Mouse (Mus musculus) MEL (cell line): Measurements from ENCODE around the gene Nsl1.

Experiments
- CTCF ChIP-seq, 3 experiments: IDR thresholded peaks in 2 of 3; conservative IDR thresholded peaks in 1 of 3; 2 replicates each; pipeline ENCODE4 v1.5.1; 2011 to 2012; ENCODE audit warnings: low read length in 3 of 3, low read depth in 2 of 3, mild to moderate bottlenecking in 2 of 3, improper control_type of control experiment in 1 of 3, inconsistent platforms in 1 of 3, mixed read lengths in 1 of 3, moderate library complexity in 1 of 3; ENCODE audit not compliant: control insufficient read depth in 1 of 3, insufficient read depth in 1 of 3, poor library complexity in 1 of 3, severe bottlenecking in 1 of 3
- EP300 ChIP-seq, 2 experiments: IDR thresholded peaks; 2 replicates each; pipeline ENCODE4 v1.6.1; 2011; ENCODE audit warnings: improper control_type of control experiment in 2 of 2, low read length in 2 of 2, low read depth in 1 of 2, mild to moderate bottlenecking in 1 of 2
- MAZ ChIP-seq: IDR thresholded peaks from 2 replicates; pipeline ENCODE4 v1.6.1; 2012; ENCODE audit warnings: low read depth, mild to moderate bottlenecking, inconsistent platforms, low read length, improper control_type of control experiment
- NRF1 ChIP-seq: IDR thresholded peaks from 2 replicates; pipeline ENCODE4 v1.6.1; 2014; ENCODE audit warnings: low read depth, mild to moderate bottlenecking, inconsistent platforms, low read length, improper control_type of control experiment, moderate library complexity; ENCODE audit not compliant: poor library complexity, insufficient read depth, severe bottlenecking

DNA sequence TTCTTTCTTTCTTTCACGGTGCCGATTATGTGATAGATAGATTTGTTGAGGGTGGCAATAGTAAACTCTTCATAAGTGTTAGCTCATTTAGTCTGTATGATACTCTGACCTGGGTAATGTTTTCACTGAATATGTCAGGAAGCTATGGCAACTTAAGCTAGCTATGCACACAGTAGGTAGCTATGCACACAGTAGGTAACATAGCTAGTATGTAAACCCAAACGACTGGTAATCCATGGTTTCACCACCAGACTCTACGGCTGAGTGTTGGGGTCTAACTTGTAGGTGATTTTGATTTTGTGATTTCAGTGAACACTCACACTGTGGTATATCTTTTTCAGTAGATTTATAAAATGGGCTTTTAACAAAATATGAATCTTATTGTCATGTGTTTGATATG, 24.8 kb upstream of the Nsl1 start:
- TF ChIP-seq NRF1: no peak
- no peak for TF ChIP-seq CTCF (IDR thresholded peaks at IDR 0.05 in 2 of 3, conservative IDR thresholded peaks at IDR 0.05 in 1 of 3; ENCODE audit: control insufficient read depth in 1 of 3, insufficient read depth in 1 of 3, low read depth in 2 of 3, low read length in 3 of 3, poor library complexity in 1 of 3, severe bottlenecking in 1 of 3)
- TF ChIP-seq MAZ: no peak
- TF ChIP-seq EP300 (IDR thresholded peaks at IDR 0.05; ENCODE audit: low read depth in 1 of 2, low read length in 2 of 2): no peak
